Mouse (Mus musculus) adrenal gland, postnatal 25 days (tissue): ENCODE results near the gene Uqcrq. TPM values are rescaled to one million over a fixed set of nuclear protein-coding genes. Genes with fewer than 3 reads are reported as not detected.
"Not testable (repeated sequence)": the region's sequence is repeated elsewhere in the genome, so short reads cannot be mapped to it uniquely, and the experiment has no call there.

Experiments
- DNase-seq: peaks from one replicate; pipeline ENCODE4 v3.0.0; 2021; ENCODE audit warnings: mixed read lengths
- total RNA-seq: library from RNA; stranded (reverse); gene quantifications from 2 replicates; pipeline ENCODE4 v1.2.3, GENCODE M21; 2021

Gene Uqcrq
- total RNA-seq, 1 experiment from 2014 or later, result 989 TPM

- peak; percentile 39 for DNase-seq
Observed at GRCm38 (mm10) chr11:53452396-53452795, 21.8 kb upstream of the Uqcrq start.

- no peak for DNase-seq
Observed at GRCm38 (mm10) chr11:53451361-53451760, 20.7 kb upstream of the Uqcrq start.

- DNase-seq, result no peak
Observed at GRCm38 (mm10) chr11:53450070-53450705, 19.6 kb upstream of the Uqcrq start.

- DNase-seq, result peak; percentile 84
Observed at GRCm38 (mm10) chr11:53448529-53448928, 17.9 kb upstream of the Uqcrq start.

- DNase-seq, result no peak
Observed at GRCm38 (mm10) chr11:53447996-53448395, 17.4 kb upstream of the Uqcrq start.

GRCm38 (mm10) chr11:53446183-53446582 is 15.6 kb upstream of the Uqcrq start:
- DNase-seq, result no peak

GRCm38 (mm10) chr11:53445562-53445961 is 14.9 kb upstream of the Uqcrq start:
- peak; percentile 29 for DNase-seq

GRCm38 (mm10) chr11:53443861-53444260 is 13.2 kb upstream of the Uqcrq start:
- no peak for DNase-seq

GRCm38 (mm10) chr11:53441921-53442320 is 11.3 kb upstream of the Uqcrq start:
- peak; percentile 35 for DNase-seq

- DNase-seq, result no peak
Observed at GRCm38 (mm10) chr11:53436338-53436737, 5.7 kb upstream of the Uqcrq start.

GRCm38 (mm10) chr11:53435504-53435903 is 4.9 kb upstream of the Uqcrq start:
- DNase-seq, result no peak

- no peak for DNase-seq
Observed at GRCm38 (mm10) chr11:53433057-53433456, 2.4 kb upstream of the Uqcrq start.

- DNase-seq, result no peak
Observed at GRCm38 (mm10) chr11:53431347-53432056, 871 bp upstream of the Uqcrq start.

GRCm38 (mm10) chr11:53430300-53430669 is 346 bp downstream of the Uqcrq start:
- no peak for DNase-seq

- no peak for DNase-seq
Observed at GRCm38 (mm10) chr11:53429182-53429581, 1.4 kb downstream of the Uqcrq start.

- DNase-seq, result no peak
Observed at GRCm38 (mm10) chr11:53428716-53429057, 1.9 kb downstream of the Uqcrq start.

- no peak for DNase-seq
Observed at GRCm38 (mm10) chr11:53427993-53428715, 2.5 kb downstream of the Uqcrq start.

- not testable (repeated sequence) for DNase-seq
Observed at GRCm38 (mm10) chr11:53426914-53427313, 3.7 kb downstream of the Uqcrq start.

- no peak for DNase-seq
Observed at GRCm38 (mm10) chr11:53425711-53426255, 4.8 kb downstream of the Uqcrq start.

GRCm38 (mm10) chr11:53425251-53425650 is 5.4 kb downstream of the Uqcrq start:
- no peak for DNase-seq

- peak; percentile 45 for DNase-seq
Observed at GRCm38 (mm10) chr11:53424826-53425225, 5.8 kb downstream of the Uqcrq start.

- DNase-seq, result no peak
Observed at GRCm38 (mm10) chr11:53423036-53423435, 7.6 kb downstream of the Uqcrq start, which contains the start of gene Leap2. Leap2 (minus strand) TSS chr11:53423170.

- no peak for DNase-seq
Observed at GRCm38 (mm10) chr11:53418048-53418447, 12.6 kb downstream of the Uqcrq start.
